Mouse (Mus musculus) c-Kit-negative CD71-positive TER-119-positive erythroid progenitor cells, embryonic 14.5 days (primary cell): ENCODE data around the gene Gm11634.
"Not testable (repeated sequence)": the region's sequence is repeated elsewhere in the genome, so short reads cannot be mapped to it uniquely, and the experiment has no call there.

ENCODE experiments used
- DNase-seq: peaks from one replicate; pipeline ENCODE4 v3.0.0-alpha.2; 2013; ENCODE audit warnings: low read depth, low spot score

Gm11634 gene

GRCm38 (mm10) chr11:101599156-101599555 lies at the start of gene Gm11634:
TSS of gene Gm11634 (minus strand) at chr11:101599256.
- no peak for DNase-seq

DNA sequence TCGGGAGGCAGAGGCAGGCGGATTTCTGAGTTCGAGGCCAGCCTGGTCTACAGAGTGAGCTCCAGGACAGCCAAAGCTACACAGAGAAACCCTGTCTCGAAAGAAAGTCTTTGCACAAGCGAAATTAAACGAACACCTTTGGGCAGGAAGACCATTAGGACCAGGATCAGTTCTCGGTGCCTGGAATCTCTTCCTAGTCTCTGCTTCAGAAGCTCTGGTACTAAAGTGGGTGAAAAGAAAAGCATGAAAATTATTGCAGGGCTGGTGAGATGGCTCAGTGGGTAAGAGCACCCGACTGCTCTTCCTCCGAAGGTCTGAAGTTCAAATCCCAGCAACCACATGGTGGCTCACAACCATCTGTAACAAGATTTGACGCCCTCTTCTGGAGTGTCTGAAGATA lies 48.0 kb upstream of the Gm11634 start:
- DNase-seq = not testable (repeated sequence)

DNA sequence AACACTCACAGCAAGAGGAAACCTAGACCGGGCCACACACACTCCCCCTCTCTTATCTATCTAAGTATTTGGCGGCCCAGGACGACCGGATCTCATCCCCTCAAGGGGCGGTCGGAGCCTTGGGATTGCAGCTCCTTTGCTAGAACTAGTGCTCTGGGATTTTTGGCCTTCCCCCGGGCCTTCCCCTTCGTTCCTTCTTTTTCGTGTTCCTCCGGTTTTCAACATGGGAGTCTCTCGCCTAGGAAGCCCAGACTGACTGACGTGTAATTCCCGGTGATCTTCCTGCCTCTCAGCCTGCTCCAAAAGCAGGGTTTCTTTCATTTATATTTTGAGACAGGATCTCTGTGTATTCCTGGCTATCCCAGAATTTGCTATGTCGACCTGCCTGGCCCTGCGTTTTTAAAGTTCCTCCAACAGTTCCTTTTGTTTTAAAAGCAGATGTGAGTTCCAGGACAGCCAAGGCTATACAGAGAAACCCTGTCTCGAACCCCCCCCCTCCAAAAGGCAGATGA lies 47.3 kb upstream of the Gm11634 start:
- not testable (repeated sequence) for DNase-seq

DNA sequence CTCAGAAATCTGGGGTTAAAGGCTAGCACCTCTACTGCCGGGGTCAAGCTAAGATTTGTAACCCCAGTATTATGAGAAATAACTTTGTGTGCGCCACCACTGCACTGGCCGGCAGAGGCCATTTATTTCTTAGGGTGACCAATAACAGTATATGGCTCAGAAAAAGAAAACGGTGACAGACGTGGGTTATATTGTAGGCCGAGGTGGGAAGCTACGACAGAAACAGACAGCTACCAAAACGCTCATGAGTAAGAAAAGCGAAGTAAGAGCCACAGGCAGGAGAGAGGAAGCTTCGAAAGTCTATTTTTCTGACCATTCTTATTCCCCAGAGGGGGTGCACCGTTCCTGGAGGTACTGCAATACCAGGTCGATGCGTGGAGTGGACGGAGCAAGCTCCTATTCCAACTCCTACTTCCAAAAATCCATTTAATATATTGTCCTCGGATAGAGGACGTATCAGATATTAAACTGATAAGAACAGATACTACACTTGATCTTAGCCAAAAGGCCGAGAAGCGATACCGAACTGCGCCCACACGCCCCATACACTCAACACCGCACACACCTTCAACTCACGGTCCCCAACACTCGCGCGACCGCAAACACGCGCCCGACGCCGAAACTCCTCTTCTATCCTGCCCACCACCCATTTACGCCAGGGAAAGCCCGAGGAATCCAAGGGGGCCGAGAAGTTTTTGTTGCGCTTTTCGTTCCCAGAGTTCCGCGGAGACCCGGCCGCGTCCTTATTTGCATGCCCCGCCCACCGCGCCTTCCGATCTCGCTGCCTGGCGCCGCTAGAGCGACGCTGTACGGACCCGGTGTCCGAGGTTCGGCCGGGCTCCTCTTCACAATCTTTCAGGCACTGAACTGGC lies 46.6 kb upstream of the Gm11634 start:
- DNase-seq = peak; percentile 67

DNA sequence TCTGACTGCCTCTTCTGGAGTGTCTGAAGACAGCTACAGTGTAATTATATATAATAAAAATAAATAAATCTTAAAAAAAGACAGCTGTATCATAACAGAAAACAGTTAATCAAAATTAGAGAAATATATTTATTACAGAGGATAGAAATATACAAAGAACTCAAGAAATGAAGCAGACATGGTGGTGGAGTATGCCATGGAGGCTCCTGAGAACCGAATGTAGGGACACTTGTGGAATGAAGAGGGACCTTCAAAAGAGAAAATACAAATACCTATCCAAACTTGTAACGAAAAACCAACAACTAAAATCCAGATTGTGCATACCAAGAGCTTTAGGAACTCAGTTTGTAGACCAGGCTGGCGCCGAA lies 46.0 kb upstream of the Gm11634 start:
- not testable (repeated sequence) for DNase-seq

GRCm38 (mm10) chr11:101644591-101644990 lies 45.5 kb upstream of the Gm11634 start:
- no peak for DNase-seq

- DNase-seq = no peak
Measured at GRCm38 (mm10) chr11:101642931-101643330, 43.9 kb upstream of the Gm11634 start.

- DNase-seq = peak; percentile 40
Measured at GRCm38 (mm10) chr11:101641710-101642642, 42.9 kb upstream of the Gm11634 start.

- peak; percentile 68 for DNase-seq
Measured at GRCm38 (mm10) chr11:101640857-101641709, 42.0 kb upstream of the Gm11634 start.

DNA sequence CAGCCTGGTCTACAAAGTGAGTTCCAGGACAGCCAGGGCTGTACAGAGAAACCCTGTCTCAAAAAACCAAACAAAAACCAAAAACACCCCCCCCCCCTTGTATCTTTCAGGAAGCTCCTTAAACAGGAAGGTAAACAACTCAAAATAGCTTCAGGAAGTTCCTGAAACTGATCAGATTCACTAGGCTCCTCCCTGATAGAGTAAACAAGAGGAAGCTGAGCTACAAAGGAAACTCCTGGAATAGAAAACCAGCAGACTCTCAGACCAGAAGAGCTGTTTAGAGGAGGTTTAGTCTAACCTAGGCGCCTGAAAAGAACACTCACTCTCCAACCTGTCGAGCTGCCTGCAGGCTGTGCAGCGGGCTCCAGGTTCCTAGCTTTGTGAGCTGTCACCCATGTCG lies 40.7 kb upstream of the Gm11634 start:
- DNase-seq = no peak

- DNase-seq = no peak
Measured at GRCm38 (mm10) chr11:101635660-101636059, 36.6 kb upstream of the Gm11634 start.

- DNase-seq = not testable (repeated sequence)
Measured at GRCm38 (mm10) chr11:101628733-101629417, 29.8 kb upstream of the Gm11634 start.

DNA sequence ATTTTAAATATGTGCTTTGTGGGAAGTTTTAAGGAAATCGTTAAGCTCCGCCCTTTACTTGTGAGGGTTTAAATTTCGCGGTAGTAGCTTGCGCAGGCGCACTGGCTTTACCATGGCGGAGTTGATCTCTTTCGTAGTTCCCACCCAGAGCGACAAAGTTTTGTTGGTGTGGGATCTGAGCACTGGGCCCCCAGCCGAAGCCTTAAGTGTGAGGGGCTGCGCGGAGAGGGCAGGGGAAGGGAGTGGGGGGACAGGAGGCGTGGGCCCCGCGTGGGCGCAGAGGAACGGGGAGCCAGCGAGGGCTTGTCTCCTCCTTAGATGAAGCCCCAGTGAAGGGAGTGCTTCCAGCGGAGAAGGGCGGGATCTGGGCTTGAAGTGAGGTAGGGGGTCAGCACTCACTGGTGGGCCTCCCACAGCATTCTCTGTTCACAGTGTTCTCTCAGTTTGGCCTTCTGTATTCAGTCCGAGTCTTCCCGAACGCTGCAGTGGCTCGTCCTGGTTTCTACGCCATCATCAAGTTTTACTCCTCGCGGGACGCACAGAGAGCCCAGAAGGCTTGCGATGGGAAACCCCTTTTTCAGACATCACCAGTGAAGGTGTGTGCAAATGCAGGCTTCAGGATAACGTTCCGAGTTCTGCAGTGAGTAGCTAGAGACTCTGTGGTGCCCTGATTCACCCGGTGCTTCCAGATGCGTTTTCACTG lies 29.0 kb upstream of the Gm11634 start:
- DNase-seq = peak; percentile 74

DNA sequence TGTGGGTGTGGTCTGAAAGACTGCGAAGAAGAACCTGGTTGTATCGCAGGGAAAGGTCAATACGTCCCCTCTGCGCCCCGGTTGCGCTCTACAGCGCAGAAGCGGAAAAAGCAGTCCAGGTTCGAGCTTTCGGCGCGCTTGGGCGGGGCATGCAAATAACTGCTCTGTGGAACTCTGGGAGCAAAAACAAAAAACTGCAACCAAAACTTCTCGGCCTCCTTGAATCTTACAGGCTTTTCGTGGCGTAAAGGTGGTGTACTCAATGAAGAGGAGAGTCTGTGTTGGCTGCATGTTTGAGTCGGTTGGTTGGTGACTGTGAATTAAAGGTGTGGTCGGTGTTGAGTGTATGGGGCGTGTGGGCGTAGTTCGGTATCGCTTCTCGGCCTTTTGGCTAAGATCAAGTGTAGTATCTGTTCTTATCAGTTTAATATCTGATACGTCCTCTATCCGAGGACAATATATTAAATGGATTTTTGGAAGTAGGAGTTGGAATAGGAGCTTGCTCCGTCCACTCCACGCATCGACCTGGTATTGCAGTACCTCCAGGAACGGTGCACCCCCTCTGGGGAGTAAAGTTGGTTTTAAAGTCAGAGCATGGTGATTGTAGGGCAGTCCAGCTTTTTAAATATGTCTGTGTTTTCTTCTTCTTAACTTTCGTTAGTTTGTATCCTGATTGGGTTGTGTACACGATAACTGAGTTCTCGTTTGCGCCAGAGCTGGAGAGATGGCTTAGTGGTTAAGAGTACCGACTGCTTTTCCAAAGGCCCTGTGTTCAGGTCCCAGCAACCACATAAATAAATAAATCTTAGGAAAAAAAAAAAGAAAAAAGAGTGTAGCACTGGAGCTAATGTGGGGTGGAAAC lies 28.2 kb upstream of the Gm11634 start, which contains the start of gene Rdm1:
Rdm1 (plus strand) TSS at position 201 of the 862 bp plus-strand sequence.
- peak; percentile 65 for DNase-seq

GRCm38 (mm10) chr11:101626649-101626994 lies 27.6 kb upstream of the Gm11634 start:
- no peak for DNase-seq

DNA sequence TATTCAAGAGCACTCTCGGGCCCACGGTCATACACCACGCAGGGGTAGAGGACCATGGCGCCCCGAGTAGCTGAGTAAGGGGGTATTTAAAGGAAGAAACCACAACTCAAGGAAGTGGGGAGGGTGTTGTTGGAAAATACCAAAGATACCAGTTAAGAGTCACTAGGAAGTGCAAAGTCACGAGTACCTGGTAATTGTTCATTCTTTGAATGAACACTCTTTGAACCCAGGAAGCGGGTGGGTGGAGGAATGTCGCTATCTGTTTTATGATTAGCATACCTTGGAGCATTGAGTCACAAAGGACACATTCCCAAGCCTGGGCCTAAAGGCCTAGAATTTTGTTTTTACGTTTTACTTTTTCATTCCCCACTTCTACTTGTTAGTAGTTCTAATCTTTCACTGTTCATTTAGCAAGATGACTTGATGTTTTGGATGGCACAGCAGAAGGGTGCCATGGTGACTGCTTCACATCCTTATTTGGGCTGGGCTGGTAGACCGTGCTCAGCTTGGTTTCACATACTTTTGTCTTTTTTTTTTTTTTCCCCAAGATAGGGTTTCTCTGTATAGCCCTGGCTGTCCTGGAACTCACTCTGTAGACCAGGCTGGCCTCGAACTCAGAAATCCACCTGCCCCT lies 21.1 kb upstream of the Gm11634 start:
- DNase-seq = not testable (repeated sequence)

- no peak for DNase-seq
Measured at GRCm38 (mm10) chr11:101618596-101618995, 19.5 kb upstream of the Gm11634 start.

- peak; percentile 60 for DNase-seq
Measured at GRCm38 (mm10) chr11:101617849-101618248, 18.8 kb upstream of the Gm11634 start.
